Mouse (Mus musculus): ENCODE data around the gene 4930432K21Rik.

4930432K21Rik gene

GRCm38 (mm10) chr8:84208381-84209380 is 60.9 kb downstream of the 4930432K21Rik start:
- no peak for DNase-seq (ENCODE audit: low spot score)

DNA sequence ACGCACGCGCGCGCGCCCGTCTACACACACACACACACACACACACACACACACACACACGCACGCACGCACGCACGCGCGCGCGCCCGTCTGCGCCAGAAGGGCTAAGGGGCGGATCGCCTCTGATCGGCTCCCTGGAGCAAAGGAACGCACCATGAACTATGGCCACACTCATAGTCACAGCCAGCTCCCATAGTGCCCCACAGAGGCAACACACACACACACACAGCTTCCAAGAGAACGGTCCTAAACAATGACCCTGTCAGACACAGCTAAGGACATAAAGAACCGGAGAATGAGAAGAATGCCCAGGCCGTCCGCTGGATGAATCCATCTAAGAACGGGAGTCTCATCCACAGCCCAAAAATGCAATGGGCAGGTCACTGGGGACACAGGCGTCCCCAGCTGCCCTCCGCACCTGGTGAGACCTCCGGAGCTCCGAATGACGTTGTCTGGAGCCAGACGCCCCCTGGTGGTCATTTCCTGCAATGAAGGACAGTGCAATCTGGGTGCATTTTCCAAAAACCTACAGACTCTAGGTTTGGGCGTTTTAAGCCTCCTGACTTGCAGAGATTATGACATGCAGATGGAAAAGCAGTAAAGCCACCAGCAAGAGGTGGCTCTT is 62.5 kb downstream of the 4930432K21Rik start:
- DNase-seq (ENCODE audit: low spot score): peak; percentile 82

DNA sequence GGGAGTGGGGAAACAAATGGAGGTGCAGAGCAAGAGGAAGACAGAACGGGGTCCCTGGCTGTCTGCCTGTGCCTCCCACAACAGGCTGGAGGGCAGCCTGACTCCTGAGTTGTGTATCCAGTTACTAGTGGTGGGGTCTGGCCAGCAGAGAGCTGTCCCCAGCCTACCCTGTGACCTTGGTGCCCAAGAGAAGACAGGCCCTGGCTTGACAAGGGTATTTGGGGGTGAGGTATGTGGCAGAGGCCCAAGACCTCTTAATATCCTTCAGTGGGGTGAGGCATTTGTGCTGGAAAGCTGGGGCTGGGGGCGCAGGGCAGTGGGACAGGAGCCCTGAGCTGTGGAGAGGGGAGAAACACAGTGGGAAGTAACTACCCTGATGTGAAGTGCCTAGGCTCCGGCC is 63.4 kb downstream of the 4930432K21Rik start:
- no peak for DNase-seq (ENCODE audit: low spot score)

DNA sequence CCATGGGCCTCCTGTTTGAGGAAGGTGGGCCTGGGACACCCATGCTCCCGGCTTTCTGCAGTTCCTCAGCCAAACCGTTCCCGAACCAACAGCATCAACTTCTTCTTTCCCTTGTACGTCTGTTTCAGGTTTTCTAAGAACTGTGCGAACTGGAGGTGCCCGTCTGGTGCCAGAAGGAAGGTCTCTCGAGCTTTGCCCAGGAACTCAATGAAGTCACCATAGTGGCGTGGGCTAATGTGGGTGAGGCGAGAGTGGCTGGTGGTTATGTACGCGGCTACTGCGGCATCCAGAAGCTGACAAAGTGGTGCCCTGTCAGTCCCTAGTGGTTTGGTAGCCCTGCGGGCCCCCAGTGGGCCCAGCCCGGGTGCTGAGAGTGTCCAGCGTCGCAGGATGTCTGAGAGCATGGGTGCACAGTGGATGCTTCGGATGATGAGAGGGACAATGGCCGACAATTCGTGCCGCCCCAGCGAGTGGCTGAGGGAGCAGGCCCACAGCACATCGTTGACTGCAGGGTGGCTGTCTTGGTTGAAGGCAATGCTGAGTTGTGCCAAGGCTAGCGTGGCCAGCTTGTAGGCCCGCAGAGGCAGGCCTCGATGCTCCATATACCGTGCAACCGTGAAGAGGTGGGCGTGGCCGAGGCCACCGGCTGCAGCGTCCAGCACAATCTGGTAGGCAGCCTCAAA is 64.2 kb downstream of the 4930432K21Rik start:
- DNase-seq (ENCODE audit: low spot score): no peak

- no peak for DNase-seq (ENCODE audit: low spot score)
These were observed 65.5 kb downstream of the 4930432K21Rik start for GRCm38 (mm10) chr8:84213277-84213676.

GRCm38 (mm10) chr8:84217206-84217605 is 69.4 kb downstream of the 4930432K21Rik start:
- no peak for DNase-seq (ENCODE audit: low spot score)

GRCm38 (mm10) chr8:84218143-84218542 is 70.3 kb downstream of the 4930432K21Rik start:
- DNase-seq (ENCODE audit: low spot score): no peak

DNA sequence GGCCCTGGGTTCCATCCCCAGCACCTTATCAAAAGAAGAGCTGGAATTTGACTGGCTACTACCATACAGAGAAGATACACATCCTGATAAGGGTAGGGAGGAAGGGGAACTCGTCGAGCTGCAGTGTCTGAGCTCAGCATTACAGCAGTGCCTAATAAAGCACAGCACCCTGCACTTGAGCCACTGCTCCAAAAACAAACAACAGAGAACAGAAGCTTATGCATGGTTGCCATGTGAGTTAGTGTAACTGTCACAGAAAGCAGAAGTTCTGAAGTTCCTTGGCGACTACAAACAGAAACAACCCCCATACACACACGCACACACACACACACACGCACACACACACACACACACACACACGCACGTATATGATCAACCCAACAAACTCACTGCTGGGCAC is 72.3 kb downstream of the 4930432K21Rik start:
- no peak for DNase-seq (ENCODE audit: low spot score)
